In genomic region chr5:31241522-31242034, GRCm38 (mm10) we compare ENCODE assay signal across 8 mouse cellular contexts. TPM values are rescaled to one million over a fixed set of nuclear protein-coding genes. Genes with fewer than 3 reads are reported as not detected.
DNase-seq lines count a peak whose midpoint lies in the region; ATAC-seq lines count a peak whose summit lies in the region.

No protein-coding gene starts in this region.

- DNase-seq in heart, embryonic 10.5 days (ENCODE audit: low spot score), result no peak
- no peak for DNase-seq in heart, adult 9 months (ENCODE audit: low spot score in 2 of 2)
- peak; percentile 32 for DNase-seq in forebrain, embryonic 14.5 days (ENCODE audit: low spot score)
- no peak for DNase-seq in gastrocnemius, postnatal 25 days
- no peak for DNase-seq in kidney, postnatal 14 days
- no peak for DNase-seq in frontal cortex, postnatal 14 days (ENCODE audit: low spot score in 2 of 2)

- H3K9ac ChIP-seq in forebrain, embryonic 14.5 days (ENCODE audit: low read length), result peak overlapping the region; percentile 92
- peak overlapping the region; percentile 99 for H3K9ac ChIP-seq in liver, embryonic 16.5 days (ENCODE audit: low read depth, low read length)

- H3K4me1 ChIP-seq in heart, embryonic 10.5 days, result 0 out of 2 replicates have a peak, but pooled peaks cover 8% of the 10 kb centered on the region
- H3K4me1 ChIP-seq in forebrain, embryonic 14.5 days (ENCODE audit: control insufficient read depth, insufficient read depth, low read length), result peaks cover 6% of the 10 kb centered on the region
- H3K4me1 ChIP-seq in liver, embryonic 16.5 days (ENCODE audit: control insufficient read depth, low read depth, low read length), result peaks cover 10% of the 10 kb centered on the region

- H3K4me3 ChIP-seq in heart, embryonic 10.5 days, result peak overlapping the region; percentile 94
- peak overlapping the region; percentile 97 for H3K4me3 ChIP-seq in forebrain, embryonic 14.5 days (ENCODE audit: low read depth, low read length)
- peak overlapping the region; percentile 99 for H3K4me3 ChIP-seq in liver, embryonic 16.5 days (ENCODE audit: low read depth, low read length)

- under 1% methylated on average over 13 of the region's 13 CpGs for WGBS in heart, embryonic 10.5 days
- WGBS in forebrain, embryonic 14.5 days, result under 1% methylated on average over 13 of the region's 13 CpGs
- under 1% methylated on average over 13 of the region's 13 CpGs for WGBS in liver, embryonic 16.5 days (ENCODE audit: insufficient replicate concordance)

- H3K36me3 ChIP-seq in heart, embryonic 10.5 days, result peaks cover 30% of the 10 kb centered on the region
- peaks cover 28% of the 10 kb centered on the region for H3K36me3 ChIP-seq in forebrain, embryonic 14.5 days (ENCODE audit: control insufficient read depth, insufficient read depth, low read length)
- peaks cover 14% of the 10 kb centered on the region for H3K36me3 ChIP-seq in liver, embryonic 16.5 days (ENCODE audit: control insufficient read depth, insufficient read depth)

- H3K9me3 ChIP-seq in heart, embryonic 10.5 days, result no peaks in the 10 kb centered on the region
- H3K9me3 ChIP-seq in forebrain, embryonic 14.5 days (replicated peaks; ENCODE audit: control insufficient read depth, low read length), result no peaks in the 10 kb centered on the region
- H3K9me3 ChIP-seq in liver, embryonic 16.5 days (replicated peaks; ENCODE audit: control insufficient read depth, low read length), result no peaks in the 10 kb centered on the region

- H3K27me3 ChIP-seq in heart, embryonic 10.5 days (ENCODE audit: insufficient read depth, poor library complexity, severe bottlenecking), result no peaks in the 10 kb centered on the region
- H3K27me3 ChIP-seq in forebrain, embryonic 14.5 days (replicated peaks; ENCODE audit: control insufficient read depth, insufficient read depth, low read length), result no peaks in the 10 kb centered on the region
- no peaks in the 10 kb centered on the region for H3K27me3 ChIP-seq in liver, embryonic 16.5 days (ENCODE audit: control insufficient read depth, insufficient read depth, low read depth, low read length)

- peak; percentile 28 for ATAC-seq in CD4-positive, CD25-positive, alpha-beta regulatory T cell, adult 4 months
- ATAC-seq in forebrain, embryonic 14.5 days, result no peak
- no peak for ATAC-seq in liver, embryonic 16.5 days (ENCODE audit: low read depth)

- peak overlapping the region; percentile 87 for H3K4me2 ChIP-seq in forebrain, embryonic 14.5 days (ENCODE audit: low read length)
- H3K4me2 ChIP-seq in liver, embryonic 16.5 days (ENCODE audit: low read depth, low read length), result peak overlapping the region; percentile 94

- H3K27ac ChIP-seq in heart, embryonic 10.5 days, result peak overlapping the region; percentile 97
- H3K27ac ChIP-seq in forebrain, embryonic 14.5 days (ENCODE audit: low read depth, low read length), result peak overlapping the region; percentile 95
- peak overlapping the region; percentile 50 for H3K27ac ChIP-seq in liver, embryonic 16.5 days (ENCODE audit: low read length)

RNA-seq across cellular contexts. Expression of gene Gm9970, which starts 0.5 kb away (rescaled TPM):
- 0.28 TPM in 1 of 2 replicates, not detected in the other for polyA plus RNA-seq in heart, embryonic 10.5 days (2016; fragmentation: Nextera tagmentation; extraction: Ambion mirVana)
- not detected for polyA plus RNA-seq in CD4-positive, CD25-positive, alpha-beta regulatory T cell, adult 4 months (2017; shearing (Covaris generic))
- 0.47 and 1.2 TPM in 2 replicates for polyA plus RNA-seq in forebrain, embryonic 14.5 days (2014; fragmentation: Nextera tagmentation; extraction: Ambion mirVana)
- polyA plus RNA-seq in liver, embryonic 16.5 days (2015; fragmentation: Nextera tagmentation; extraction: Ambion mirVana), result not detected in 2 replicates
- total RNA-seq in gastrocnemius, postnatal 25 days (2021), result not detected

RNA-seq across cellular contexts. Expression of gene Nrbp1, which starts 0.9 kb away (rescaled TPM):
- 149 and 153 TPM in 2 replicates for polyA plus RNA-seq in heart, embryonic 10.5 days (2016; fragmentation: Nextera tagmentation; extraction: Ambion mirVana)
- polyA plus RNA-seq in CD4-positive, CD25-positive, alpha-beta regulatory T cell, adult 4 months (2017; shearing (Covaris generic)), result 10 to 100 TPM; 91.5 to 96.5 TPM
- 160 and 167 TPM in 2 replicates for polyA plus RNA-seq in forebrain, embryonic 14.5 days (2014; fragmentation: Nextera tagmentation; extraction: Ambion mirVana)
- 44.4 and 44.9 TPM in 2 replicates for polyA plus RNA-seq in liver, embryonic 16.5 days (2015; fragmentation: Nextera tagmentation; extraction: Ambion mirVana)
- total RNA-seq in gastrocnemius, postnatal 25 days (2021), result 10 to 100 TPM; 52.2 to 55.9 TPM

RNA-seq across cellular contexts. Expression of gene Krtcap3, which starts 9.9 kb away (rescaled TPM):
- 10.2 and 13.1 TPM in 2 replicates for polyA plus RNA-seq in heart, embryonic 10.5 days (2016; fragmentation: Nextera tagmentation; extraction: Ambion mirVana)
- polyA plus RNA-seq in CD4-positive, CD25-positive, alpha-beta regulatory T cell, adult 4 months (2017; shearing (Covaris generic)), result 10 to 100 TPM; 28.0 to 30.7 TPM
- 2.0 and 2.8 TPM in 2 replicates for polyA plus RNA-seq in forebrain, embryonic 14.5 days (2014; fragmentation: Nextera tagmentation; extraction: Ambion mirVana)
- polyA plus RNA-seq in liver, embryonic 16.5 days (2015; fragmentation: Nextera tagmentation; extraction: Ambion mirVana), result 4.8 and 4.9 TPM in 2 replicates
- 1 to 10 TPM; 1.8 to 1.9 TPM for total RNA-seq in gastrocnemius, postnatal 25 days (2021)

RNA-seq across cellular contexts. Expression of gene Ppm1g, which starts 21.1 kb away (rescaled TPM):
- polyA plus RNA-seq in heart, embryonic 10.5 days (2016; fragmentation: Nextera tagmentation; extraction: Ambion mirVana), result 148 and 151 TPM in 2 replicates
- 10 to 100 TPM; 45.9 to 50.4 TPM for polyA plus RNA-seq in CD4-positive, CD25-positive, alpha-beta regulatory T cell, adult 4 months (2017; shearing (Covaris generic))
- 133 and 143 TPM in 2 replicates for polyA plus RNA-seq in forebrain, embryonic 14.5 days (2014; fragmentation: Nextera tagmentation; extraction: Ambion mirVana)
- 90.8 and 97.8 TPM in 2 replicates for polyA plus RNA-seq in liver, embryonic 16.5 days (2015; fragmentation: Nextera tagmentation; extraction: Ambion mirVana)
- 10 to 100 TPM; 32.6 to 35.4 TPM for total RNA-seq in gastrocnemius, postnatal 25 days (2021)

RNA-seq across cellular contexts. Expression of gene Zfp513, which starts 39.5 kb away (rescaled TPM):
- 7.3 and 11.0 TPM in 2 replicates for polyA plus RNA-seq in heart, embryonic 10.5 days (2016; fragmentation: Nextera tagmentation; extraction: Ambion mirVana)
- polyA plus RNA-seq in CD4-positive, CD25-positive, alpha-beta regulatory T cell, adult 4 months (2017; shearing (Covaris generic)), result 1 to 10 TPM; 4.6 to 6.7 TPM
- 7.2 and 8.7 TPM in 2 replicates for polyA plus RNA-seq in forebrain, embryonic 14.5 days (2014; fragmentation: Nextera tagmentation; extraction: Ambion mirVana)
- 1.8 and 2.6 TPM in 2 replicates for polyA plus RNA-seq in liver, embryonic 16.5 days (2015; fragmentation: Nextera tagmentation; extraction: Ambion mirVana)
- 1 to 10 TPM; 5.4 to 5.7 TPM for total RNA-seq in gastrocnemius, postnatal 25 days (2021)
